Mouse (Mus musculus) layer of hippocampus, postnatal 36 days (tissue): ENCODE results near the gene Ifnar2. TPM values are rescaled to one million over a fixed set of nuclear protein-coding genes. Genes with fewer than 3 reads are reported as not detected.

Experiments
- DNase-seq, 2 experiments: peaks; one replicate each; pipeline ENCODE4 v3.0.0; 2022
- total RNA-seq, 2 experiments: library from RNA; stranded (reverse); gene quantifications; 2 replicates each; pipeline ENCODE4 v1.2.3; 2021

Ifnar2 gene
- total RNA-seq, result 10 to 100 TPM; 20.6 to 23.0 TPM

DNA sequence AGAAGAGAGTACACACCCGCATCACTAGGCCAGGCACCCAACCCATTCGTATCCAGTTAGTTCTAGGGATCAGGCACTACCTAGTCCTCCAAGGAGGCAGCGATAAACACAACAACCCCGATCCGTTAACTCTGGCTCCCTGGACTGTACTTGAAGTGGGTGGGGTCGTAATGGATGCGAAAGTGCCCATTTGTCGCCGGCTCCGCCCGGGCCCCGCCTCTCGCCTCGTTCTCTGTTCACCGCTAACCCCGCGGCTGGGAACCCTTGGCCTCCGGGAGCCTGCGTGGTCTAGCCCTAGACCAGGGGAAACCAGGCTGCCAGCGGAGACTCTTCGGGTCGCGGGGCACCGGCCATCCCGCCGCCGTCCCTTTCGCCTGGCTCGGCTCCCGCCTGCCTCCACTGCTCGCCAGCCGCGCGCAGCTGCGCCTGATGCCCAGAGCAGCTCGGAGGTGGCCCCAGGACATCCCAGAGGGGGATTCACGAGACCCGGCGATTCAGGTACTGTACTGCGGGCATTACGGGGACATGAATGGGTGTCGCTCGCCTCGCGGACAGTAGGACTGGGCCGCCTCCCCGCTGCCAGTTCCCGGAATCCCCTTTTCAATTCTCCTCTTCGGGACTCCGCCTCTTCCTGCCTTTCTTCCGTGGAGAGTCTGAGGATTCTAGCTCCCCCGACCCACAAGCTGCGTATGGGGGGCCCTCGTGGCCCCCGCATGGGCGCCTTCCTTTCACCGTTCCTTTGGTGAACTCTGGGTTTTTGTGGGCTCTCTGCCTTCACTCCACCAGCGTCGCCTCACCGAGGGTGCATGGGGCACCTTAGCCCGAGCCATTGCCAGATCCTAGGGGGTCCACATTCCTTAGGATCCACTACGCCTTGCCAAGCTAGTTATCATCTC, at the start of gene Ifnar2:
Gene Ifnar2, plus strand, starts transcription at position 207 of the 896 bp plus-strand sequence.
- DNase-seq, result peak; percentile 78

DNA sequence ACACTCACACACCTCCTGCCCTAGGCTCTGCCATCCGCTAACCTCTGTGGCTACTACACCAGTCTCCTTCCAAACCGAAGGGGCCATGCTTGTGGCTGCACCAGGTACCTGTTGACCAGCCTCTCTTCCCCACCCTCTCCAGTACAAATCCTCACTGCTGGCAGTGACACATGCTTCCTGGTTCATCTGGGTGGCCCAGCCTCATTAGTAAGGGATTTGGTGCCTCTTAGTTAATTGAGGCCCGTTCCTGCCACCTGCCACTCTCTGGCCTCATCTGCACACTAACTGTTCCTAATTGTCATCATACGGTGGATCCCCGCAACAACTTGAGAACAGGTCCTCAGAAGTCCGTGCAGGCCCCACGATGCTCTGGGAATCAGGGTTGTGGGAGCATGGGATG, 45.0 kb upstream of the Ifnar2 start:
- no peak for DNase-seq

DNA sequence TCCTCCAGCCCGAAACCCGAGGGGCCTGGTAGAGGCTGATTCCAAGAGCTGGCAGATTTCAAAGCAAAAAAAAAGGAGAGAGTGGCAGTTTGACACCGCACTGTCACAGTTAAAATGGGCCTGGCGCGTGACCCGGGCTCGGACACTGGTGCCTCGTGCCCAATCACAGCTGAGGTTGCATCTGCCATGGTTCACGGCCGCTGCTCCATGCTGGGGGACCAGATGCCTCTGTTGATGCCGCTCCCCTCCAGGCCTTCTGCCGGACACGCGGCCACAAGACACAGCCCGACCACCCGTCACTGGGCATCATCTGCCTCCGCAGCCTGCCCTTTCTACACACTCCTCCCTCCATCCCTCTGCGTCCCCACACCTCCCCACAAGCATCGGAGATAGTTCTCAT, 43.7 kb upstream of the Ifnar2 start:
- no peak for DNase-seq

DNA sequence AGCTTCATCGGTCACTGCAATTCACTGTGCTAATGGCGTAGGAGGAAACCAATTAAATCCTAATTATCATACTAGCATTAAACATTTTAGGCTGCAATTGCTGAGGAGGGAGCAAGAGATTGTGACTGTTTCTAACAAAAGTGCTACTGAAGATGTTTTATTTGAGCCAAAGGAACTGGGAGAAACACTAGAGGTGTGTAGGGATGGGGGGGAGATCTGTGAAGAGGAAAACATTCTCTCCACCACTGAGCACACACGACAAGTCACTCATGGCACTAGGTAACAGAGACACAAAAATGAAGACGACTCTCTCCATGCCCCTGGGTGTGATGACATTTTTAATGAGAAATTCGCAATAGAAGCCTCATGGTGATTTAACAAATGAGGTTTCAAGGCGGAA, 42.1 kb upstream of the Ifnar2 start:
- DNase-seq, result no peak

DNA sequence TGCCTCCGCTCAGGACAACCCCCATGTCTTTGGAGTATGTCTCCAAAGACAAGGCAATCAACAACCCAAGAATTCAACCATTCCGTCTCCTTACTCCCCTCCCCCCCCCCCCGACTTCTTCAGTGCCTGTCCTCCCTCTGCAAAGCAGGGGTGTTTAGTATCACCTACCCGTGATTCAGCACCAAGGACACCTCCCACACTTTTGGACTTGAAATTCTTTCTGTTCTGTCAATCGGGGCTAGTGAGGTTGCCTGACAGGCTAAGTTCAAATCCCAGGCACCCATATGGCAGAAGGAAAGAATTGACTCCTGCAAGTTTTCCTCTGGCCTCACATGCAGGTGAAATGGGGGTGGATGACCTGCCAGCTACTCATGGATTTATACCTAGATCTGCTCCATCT, 41.4 kb upstream of the Ifnar2 start:
- DNase-seq, result no peak

DNA sequence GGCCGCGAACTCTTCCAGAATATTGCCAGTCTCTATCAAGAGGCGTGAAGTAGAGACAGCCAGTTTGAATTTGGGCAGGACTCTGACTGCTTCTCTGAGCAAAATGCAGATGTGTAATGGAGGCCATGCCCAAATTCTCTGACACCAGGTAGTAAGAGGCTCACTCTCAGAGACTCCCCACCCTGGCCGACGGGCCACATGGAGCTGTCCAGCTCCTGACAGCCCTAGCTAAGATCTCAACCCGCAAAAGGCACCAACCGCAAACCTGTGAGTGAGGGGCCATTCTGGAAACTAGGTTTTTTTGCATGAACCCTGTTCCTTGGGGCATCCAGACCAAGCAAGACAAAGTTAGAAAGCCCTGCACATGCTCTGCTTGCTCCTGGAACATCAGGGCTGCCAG, 39.7 kb upstream of the Ifnar2 start:
- no peak for DNase-seq

DNA sequence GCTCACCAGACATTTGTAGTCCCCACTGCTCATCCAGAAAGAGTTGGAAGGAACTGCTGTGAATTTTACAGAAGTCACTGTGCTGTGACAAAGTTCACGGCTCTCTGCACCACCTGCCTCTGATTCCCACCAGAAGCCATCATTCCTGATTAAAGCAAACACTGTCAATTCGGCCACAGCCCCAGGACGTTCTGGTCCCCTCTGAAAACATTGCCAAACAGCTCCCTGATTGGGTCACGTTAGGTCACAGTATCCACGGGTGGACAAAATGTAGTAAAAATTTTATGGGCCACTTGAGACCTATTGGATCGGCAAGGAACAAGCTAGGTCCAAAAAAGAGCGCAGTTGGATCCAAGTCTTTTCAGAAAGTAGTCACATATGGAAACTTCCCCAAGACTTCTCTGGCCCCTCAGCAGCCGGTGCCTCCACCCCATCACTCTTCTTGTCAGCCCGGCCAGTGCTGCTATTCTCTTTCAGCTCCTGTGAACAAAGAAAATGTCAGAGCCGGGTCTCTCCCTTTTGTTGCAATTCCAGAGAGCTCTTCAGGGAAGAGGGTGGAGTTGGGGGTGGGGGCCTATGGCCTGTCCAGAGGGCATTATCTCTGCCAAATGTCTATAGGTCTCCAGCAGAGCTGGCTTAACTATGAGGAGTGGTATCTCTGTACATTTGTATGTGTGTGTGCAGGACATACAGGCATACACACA, 38.2 kb upstream of the Ifnar2 start:
- DNase-seq, result no peak

DNA sequence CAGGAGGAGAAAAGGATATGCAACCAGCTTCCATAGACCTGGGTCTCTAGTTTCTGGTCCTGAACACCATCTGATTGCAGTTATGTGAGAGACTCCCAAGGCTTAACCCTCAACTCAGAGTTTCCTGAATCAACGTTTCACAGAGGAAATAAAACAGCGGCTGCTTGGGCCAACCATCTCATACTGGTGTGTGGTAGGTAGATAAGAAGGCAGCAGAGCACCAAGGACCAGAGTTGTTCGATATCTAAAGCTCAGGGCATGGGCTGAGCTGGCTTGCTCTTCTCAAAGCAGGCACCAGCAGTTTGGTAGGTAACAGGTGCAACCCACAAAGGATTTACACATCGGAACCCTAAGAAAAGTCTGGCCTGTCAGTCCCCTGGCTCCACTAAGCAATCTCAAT, 35.8 kb upstream of the Ifnar2 start:
- no peak for DNase-seq

DNA sequence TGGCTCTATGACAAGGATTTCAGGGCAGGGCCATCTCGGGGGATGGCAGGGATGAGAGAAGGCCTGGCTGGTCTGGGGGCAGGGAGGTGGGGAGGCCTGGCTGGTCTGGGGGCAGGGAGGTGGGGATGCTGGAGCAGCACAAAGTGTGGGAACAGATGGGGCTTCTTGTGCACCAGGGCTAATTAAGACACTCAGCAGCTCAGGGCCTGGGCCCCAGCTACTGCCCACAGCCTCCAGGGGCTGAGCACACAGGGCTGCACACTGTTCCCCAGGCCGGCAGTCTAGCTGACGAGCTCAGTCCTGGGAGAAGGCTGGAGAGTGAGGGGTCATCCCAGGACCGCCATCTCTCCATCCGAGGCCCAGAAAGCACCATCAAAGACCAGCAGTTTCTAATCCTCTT, 35.1 kb upstream of the Ifnar2 start:
- no peak for DNase-seq

DNA sequence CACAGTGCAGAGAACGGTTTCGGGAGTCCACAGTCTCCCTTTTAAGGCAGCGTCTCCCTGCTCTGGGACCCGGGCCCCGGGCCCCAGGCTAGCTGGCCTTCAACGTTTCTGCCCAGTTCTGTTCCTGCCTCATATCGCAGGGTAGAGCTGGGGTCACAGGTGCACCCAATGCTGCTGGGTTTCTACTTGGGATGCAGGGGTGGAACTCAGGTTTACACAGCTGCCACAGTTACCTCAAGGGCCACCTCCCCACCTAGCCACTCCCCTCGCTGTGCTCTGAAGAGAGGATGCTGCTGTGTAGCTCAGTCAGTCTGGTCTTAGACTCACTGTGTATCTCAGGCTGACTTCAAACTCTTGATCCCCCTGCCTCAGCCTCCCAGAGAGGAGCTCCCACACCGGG, 26.1 kb upstream of the Ifnar2 start:
- DNase-seq, result no peak

DNA sequence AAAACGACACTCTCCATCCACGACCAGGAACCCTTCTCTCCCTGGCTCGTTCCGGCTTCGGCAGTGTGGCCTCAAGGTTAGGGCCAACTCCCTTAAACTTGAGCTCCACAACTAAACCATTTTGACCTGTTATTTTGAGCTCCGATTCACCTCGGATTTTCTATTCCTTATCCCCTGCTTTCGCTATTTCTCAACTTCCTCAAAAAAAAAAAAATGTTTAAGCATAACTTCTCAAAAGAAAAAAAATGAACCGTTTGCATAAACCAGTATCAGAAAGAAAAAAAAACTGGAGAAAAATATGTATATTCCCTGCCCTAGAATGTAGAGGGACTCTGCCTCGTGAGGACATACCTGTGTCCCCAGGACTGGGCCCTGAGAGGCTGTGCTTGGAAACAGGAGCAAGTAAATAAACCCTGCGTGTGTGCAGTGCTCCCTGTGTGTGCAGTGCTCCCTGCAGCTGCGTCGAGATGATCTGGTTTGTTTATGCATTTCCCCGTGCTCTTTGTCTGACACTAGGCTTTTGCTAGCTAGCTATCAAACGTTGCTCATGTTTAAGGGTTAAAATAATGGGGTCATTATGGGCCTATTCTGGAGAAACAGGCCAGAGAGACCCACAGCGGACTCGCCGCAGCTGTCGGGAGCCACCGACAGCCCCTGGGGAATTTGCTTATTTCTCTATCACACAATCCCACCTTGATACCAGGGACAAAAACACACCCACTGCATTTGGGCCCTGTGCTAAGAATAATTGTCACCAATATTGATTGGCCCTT, 24.9 kb upstream of the Ifnar2 start:
- no peak for DNase-seq

DNA sequence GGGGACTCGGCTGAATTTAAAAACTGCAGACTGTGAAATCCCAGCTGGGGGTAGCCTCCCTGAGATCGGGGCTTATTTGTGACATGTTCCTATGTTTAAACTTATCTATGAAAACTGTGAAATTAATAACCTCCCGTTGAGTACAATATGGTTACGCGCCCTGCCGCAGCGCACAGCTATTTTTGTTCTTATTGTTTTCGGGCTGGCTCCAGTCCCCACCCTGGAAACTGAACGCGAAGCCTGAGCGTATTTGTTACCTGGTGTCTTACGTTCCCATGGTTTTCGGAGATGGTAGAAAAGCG, 24.4 kb upstream of the Ifnar2 start:
- DNase-seq, result no peak

DNA sequence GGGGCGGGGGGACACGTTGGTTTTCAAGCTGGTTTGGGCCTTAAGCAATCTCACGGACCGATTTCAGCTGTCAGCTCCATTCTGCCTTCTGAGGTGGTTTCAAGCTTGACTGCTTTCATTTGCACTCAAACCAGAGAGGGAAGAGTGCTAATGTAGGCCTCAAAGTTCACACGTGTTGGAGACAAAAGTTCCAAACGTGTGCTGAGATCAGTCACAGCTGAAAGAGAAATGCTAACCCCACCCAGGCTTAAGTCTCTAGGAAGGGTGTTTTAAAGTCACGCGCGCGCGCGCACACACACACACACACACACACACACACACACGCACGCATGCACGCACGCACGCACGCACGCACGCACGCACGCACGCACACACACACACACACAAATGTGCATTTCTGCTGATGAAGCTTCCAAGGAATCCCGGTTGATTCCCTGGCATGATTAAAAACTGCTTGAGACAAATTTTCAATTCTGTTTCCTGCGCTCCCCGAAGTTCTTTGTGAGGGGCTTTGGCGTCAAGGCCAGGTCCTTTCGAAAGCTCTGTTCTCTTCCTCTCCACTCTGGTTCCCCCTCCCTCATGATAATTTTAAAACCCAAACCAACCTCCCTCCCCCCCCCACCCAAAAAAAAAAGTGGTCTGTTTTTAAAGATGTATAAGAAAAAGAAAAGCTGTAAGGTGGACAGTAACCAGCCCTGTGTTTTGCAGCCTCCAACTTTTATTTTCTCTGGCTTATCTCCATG, 23.8 kb upstream of the Ifnar2 start:
- no peak for DNase-seq

DNA sequence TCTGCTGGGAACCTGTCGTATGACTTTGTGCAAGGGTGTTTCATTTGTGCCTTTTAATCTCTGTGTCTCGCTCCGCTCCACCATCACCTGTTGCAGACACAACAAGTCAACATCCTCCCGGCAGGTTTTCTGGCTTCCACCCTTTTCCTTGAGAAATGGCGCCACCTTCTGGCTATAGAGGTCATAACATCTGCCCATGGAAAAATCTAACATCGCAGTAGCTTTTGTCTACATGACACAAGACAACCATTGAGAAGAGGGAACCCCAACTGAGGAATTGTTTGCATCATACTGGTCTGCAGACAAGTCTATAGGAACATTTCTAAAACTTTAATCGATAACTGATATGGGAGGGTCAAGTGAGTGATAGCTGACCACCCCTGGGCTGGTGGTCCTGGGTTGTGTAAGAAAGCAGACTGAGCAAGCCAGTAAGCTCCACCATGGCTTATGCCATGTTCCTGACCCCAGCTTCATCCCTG, 20.5 kb upstream of the Ifnar2 start:
- DNase-seq, result peak; percentile 55 to 75

DNA sequence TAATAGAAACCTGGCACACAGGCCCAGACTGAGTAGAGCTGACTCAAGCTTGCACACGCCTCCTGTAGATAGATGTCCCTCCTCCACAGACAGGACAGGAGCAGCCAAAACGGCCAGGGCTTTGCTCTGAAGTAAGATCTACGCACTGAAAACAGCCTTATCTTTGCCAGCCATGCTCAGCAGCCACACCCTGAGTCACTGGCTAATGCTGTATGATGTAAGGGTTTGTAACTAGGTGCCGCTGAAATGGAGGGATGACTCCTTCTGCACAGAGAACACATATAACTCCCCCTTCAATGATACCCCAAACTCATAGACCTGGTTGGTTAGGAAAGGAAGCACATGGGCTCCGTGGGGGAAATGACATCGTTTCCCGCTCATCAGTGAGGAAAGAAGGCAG, 19.8 kb upstream of the Ifnar2 start:
- DNase-seq, result no peak

DNA sequence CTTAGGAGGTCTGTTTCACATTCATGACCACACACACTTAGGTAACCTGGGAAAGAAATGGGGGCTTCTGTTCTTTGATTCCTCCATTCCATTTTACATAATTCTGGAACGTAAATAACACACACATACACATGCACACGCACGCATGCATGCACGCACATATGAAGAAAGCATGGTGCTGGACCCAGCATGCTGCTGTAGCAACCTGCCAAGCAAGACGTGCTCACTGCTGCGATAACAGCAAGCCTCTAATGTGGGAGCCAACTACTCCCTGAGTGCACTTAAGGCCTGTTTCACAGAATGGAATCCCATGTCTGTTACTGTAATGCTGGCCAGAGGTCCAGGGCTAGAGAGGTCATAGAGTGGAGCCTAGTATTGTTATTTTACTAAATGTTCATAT, 19.4 kb upstream of the Ifnar2 start:
- DNase-seq, result no peak

DNA sequence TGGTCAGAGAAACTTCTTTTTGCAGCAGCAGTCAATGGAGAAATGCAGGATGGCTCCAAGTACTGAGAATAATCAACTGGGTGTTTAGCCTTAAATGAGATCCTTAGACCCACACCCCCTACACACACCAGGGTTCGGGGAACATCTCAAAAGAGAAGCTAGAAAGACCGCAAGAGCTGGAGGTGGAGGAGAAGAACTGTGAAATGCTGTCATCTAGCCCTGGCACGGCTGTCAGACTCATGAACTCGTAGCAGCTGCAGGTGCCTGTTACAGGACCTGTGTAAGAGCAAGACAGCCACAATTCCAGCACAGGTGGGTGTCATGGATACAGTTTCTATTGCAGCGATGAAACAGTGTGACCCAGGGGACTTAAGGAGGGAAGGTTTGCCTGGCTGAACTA, 18.9 kb upstream of the Ifnar2 start:
- no peak for DNase-seq

DNA sequence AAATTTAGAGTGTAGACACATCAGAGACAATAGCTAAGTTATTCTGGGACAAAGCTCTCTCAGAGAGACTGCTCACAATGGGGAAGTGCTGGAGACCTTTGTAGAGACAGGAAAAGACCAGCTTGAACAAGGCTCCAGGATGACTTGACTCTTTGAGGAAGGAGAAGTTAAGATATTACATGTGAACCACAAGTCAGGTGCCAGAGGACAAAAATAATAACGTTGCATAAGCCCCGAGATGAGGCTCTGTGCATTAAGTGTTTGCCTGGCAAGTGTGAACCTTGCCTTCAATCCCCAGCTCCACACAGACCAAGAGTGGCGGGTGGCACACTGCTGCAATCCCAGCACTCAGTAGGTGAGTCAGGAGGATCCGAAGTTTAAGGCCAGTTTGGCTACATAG, 18.0 kb upstream of the Ifnar2 start:
- DNase-seq, result no peak

DNA sequence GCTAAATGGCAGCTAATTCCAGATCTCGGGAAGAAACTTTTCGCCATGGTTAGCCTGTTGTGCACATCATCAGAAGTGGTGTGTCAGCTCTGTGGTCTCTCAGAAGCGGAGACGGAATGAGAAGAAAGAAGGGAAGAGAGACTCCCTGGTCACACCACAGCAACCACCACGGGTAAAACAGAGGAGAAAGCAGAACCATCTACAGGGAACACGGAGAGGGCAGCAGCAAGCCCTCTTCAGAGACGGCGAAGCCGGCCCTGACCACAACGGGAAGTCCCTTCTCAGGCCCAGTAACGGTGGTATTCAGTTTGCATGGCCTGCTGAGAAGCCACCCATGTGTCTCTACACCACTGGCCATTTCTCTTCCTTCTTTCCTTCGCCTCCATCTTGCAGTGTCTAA, 17.4 kb upstream of the Ifnar2 start:
- DNase-seq, result no peak

DNA sequence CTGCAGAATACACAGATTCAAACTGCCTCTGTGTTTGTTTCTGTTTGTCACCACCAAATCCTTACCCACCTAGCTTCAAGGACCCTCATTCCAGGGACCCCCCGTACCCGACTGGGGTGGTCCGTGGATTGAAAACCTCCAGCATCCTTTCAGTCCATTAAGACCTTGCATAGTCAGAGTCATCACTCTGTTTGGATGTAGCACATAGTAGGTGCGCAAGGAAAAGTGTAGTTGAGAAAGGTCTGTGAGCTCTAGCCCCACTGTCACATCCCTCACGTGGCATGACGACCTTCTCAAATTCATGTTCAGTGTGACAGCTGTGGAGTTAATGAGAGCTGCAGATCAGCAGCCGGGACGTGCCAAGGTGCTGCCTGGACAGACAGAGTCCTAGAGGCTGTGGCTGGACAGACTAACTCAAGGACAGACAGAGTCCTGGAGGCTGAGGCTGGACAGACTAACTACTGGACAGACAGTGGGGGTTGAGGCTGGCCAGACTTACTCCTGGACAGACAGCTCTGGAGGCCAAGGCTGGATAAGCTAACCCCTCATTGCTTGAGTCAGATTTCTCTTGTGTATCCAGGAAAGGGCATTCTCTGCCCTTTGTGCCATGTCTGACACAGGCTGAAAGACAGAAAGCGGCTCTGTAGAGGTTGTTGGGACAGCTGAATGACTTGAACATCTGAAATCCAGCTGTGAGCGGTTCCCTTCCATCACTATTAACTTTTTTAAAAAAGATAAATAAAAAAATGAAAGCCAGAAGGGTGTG, 15.6 kb upstream of the Ifnar2 start:
- DNase-seq, result no peak

DNA sequence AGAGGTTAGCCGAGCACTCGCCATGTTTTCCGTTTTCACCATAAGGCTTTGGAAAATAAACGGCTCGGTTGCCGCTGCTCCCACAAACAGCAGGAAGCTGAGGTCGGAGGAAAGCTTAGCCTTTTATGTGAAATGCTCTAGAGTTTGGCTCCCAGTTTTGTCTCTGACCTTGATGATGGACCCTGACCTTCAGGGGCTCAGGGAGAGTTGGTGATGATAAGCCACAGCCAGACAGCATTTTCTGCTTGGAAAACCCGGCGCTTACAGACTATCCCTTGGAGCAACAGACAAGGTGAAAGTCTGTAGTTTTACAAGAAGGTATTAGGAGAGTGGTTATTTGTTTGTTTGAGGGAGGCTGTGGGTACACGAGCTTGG, 15.1 kb upstream of the Ifnar2 start:
- DNase-seq, result no peak

DNA sequence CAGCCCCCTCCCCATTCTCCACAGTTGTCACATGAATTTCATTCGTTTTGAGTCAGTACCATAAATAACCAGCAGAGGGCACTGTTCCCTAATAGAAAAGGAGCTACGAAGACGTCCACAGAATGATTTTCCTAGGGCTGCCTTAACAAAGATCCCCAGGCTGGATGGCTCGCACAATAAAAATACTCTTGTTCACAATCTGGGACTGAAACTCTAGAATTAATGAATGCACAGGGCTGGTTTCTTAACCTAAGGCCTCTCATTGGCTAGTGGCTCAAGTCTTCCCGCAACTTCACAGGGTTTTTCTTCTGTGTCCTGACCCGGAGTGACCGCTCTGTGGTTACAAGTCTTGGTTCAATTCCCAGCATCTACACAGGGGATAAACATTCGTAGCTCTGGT, 14.0 kb upstream of the Ifnar2 start:
- DNase-seq, result no peak
